Mouse (Mus musculus): ENCODE data around the gene H13. TPM values are rescaled to one million over a fixed set of nuclear protein-coding genes. Genes with fewer than 3 reads are reported as not detected.
A peak's percentile ranks its signal among the peaks of the same experiment; 100 is the strongest.

The H13 gene
- polyA plus RNA-seq, 1 experiment from 2014 or later: 81.7 TPM

DNA sequence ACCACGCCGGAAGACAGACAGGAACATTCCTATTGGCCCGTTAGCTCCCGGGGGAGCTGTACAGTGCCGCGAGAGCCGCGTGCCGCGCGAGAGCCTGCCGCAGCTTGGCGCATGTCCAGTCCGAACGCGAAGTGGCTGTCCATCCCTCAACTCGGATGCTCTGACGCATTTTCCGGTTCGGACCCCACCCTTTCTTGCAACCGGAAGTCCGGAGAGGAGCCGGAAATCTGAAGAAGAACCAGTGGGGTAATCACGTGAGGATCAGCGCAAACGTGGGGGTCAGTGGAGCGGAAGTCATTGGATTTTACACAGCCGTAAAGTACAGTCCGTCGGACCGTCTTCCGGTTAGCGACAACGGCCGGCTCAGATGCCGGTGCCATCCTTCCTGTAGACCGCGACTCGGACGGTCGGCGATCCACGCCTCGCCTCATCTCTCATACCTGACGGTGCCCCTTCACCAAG lies 17.6 kb downstream of the H13 start, which contains the start of gene Mcts2:
Mcts2 (plus strand) TSS at position 230 of the 462 bp plus-strand sequence.
- WGBS: 59% methylated on average over 45 of the region's 45 CpGs
- ATAC-seq (replicated peaks; ENCODE audit: extremely low read depth, insufficient read depth, low FRiP score): peak; percentile 93
- H3K27ac ChIP-seq (ENCODE audit: low read length): peak within 1 kb of the TSS; percentile 58
- H3K9me3 ChIP-seq (replicated peaks; ENCODE audit: control insufficient read depth, low read length): peaks cover 3% of the 10 kb centered on the region; the same call in 1 of the 2 replicates
- peak within 1 kb of the TSS; percentile 62 for H3K4me3 ChIP-seq (ENCODE audit: low read length)
- H3K36me3 ChIP-seq (ENCODE audit: control insufficient read depth, insufficient read depth): peaks cover 60% of the 10 kb centered on the region
- H3K4me1 ChIP-seq (ENCODE audit: control insufficient read depth, insufficient read depth, low read length): 0 out of 2 replicates have a peak, but pooled peaks cover 6% of the 10 kb centered on the region
- no peaks in the 10 kb centered on the region for H3K27me3 ChIP-seq (ENCODE audit: control insufficient read depth, insufficient read depth, low read length)
- peak within 1 kb of the TSS; percentile 60 for H3K4me2 ChIP-seq (ENCODE audit: low read depth, low read length)
- H3K9ac ChIP-seq (ENCODE audit: low read length): peak within 1 kb of the TSS; percentile 61

DNA sequence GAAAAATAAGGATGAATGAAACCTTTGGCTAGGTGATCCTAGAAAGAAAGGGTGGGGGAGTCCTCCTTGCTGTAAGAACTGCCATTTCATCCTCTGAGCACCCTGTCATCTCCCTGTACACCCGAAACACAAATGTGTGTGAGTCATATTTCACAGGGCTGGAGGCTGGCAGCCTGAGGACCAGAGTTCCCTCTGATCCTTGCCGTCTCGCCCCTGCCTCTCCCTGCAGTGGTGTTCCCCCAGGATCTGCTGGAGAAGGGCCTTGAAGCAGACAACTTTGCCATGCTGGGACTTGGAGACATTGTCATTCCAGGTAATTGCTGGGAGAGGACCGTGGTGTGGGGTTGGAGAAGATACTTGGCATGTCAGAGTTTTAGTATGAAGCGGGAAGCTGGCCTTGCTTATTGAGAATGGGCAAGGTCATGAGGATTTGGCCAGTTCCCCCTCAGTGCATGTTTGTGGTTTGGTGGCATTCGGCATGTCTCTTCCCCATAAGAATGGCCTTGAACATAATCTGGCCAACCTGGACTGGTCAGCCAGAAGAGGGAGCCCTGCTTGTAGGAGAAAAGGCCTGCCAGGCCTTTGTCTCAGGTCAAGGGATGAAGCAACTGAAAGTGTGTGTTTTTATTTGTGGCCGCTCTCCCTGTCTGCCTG lies 22.4 kb downstream of the H13 start:
- Histone ChIP-seq H3K4me1 (ENCODE audit: control insufficient read depth, insufficient read depth, low read length) (peaks cover 13% of the 10 kb centered on the region), H3K9ac (ENCODE audit: low read length) (no peak overlapping the region), H3K9me3 (replicated peaks; ENCODE audit: control insufficient read depth, low read length) (0 out of 2 replicates have a peak, but pooled peaks cover 2% of the 10 kb centered on the region), H3K36me3 (ENCODE audit: control insufficient read depth, insufficient read depth) (peaks cover 25% of the 10 kb centered on the region), H3K4me3 (ENCODE audit: low read length) (no peak overlapping the region), H3K4me2 (ENCODE audit: low read depth, low read length) (no peak overlapping the region), H3K27ac (ENCODE audit: low read length) (no peak overlapping the region), H3K27me3 (ENCODE audit: control insufficient read depth, insufficient read depth, low read length) (no peaks in the 10 kb centered on the region)
- WGBS: 74% methylated on average over 7 of the region's 7 CpGs
- ATAC-seq (replicated peaks; ENCODE audit: extremely low read depth, insufficient read depth, low FRiP score): no peak

DNA sequence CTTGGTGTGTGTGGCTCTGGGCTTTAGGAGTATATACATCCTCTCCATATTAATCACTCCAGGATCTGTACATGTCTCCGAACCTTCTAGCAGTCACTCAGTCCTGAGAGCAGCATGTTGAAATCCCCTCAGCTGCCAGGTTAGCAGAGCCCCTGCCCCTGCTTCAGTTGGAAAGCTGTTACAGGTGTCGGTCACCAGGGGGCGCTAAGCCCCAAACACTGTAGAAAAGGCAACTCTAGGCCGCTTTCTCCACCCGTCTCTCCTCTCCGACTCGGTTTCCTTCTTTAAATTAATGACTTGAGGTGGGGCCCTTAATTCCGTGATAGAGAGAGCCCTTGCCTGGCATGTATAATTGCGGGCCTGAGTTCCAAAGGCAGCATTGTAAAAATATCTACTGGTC lies 24.0 kb downstream of the H13 start:
- no peak for ATAC-seq (replicated peaks; ENCODE audit: extremely low read depth, insufficient read depth, low FRiP score)
- peak overlapping the region; percentile 56 for H3K4me2 ChIP-seq (ENCODE audit: low read depth, low read length)
- H3K36me3 ChIP-seq (ENCODE audit: control insufficient read depth, insufficient read depth): peaks cover 23% of the 10 kb centered on the region
- peak overlapping the region; percentile 45 for H3K27ac ChIP-seq (ENCODE audit: low read length)
- WGBS: 13% methylated on average over 9 of the region's 9 CpGs
- peaks cover 13% of the 10 kb centered on the region for H3K4me1 ChIP-seq (ENCODE audit: control insufficient read depth, insufficient read depth, low read length)
- H3K4me3 ChIP-seq (ENCODE audit: low read length): peak overlapping the region; percentile 30
- H3K9ac ChIP-seq (ENCODE audit: low read length): peak overlapping the region; percentile 58
- no peaks in the 10 kb centered on the region for H3K27me3 ChIP-seq (ENCODE audit: control insufficient read depth, insufficient read depth, low read length)
- no peaks in the 10 kb centered on the region for H3K9me3 ChIP-seq (replicated peaks; ENCODE audit: control insufficient read depth, low read length)

DNA sequence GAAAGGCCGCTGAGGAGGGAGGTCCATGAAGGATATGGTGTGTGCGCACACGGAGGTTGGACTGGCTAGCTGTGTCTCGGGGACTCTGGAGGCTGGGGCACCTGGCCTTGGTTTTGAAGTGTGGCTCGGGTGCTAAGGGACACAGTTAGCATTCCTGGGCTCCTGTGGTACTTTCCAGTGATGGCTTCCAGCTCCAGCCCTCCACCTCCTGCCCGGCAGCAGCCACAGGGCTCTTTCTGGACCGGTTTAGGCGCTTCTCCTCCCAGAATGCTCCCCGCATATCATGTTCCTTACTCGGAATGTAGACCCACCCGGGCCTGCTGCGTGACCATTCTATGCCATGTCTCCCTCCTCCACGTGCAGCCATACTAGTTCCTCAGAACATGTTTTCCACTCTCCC lies 24.5 kb downstream of the H13 start:
- 90% methylated on average over 13 of the region's 13 CpGs for WGBS
- H3K27me3 ChIP-seq (ENCODE audit: control insufficient read depth, insufficient read depth, low read length): no peaks in the 10 kb centered on the region
- H3K9ac ChIP-seq (ENCODE audit: low read length): peak overlapping the region; percentile 58
- H3K4me3 ChIP-seq (ENCODE audit: low read length): peak overlapping the region; percentile 30; the same call in 1 of the 2 replicates
- H3K27ac ChIP-seq (ENCODE audit: low read length): peak overlapping the region; percentile 45
- peaks cover 21% of the 10 kb centered on the region for H3K36me3 ChIP-seq (ENCODE audit: control insufficient read depth, insufficient read depth)
- no peak for ATAC-seq (replicated peaks; ENCODE audit: extremely low read depth, insufficient read depth, low FRiP score)
- no peaks in the 10 kb centered on the region for H3K9me3 ChIP-seq (replicated peaks; ENCODE audit: control insufficient read depth, low read length)
- H3K4me1 ChIP-seq (ENCODE audit: control insufficient read depth, insufficient read depth, low read length): peaks cover 13% of the 10 kb centered on the region
- H3K4me2 ChIP-seq (ENCODE audit: low read depth, low read length): peak overlapping the region; percentile 56

DNA sequence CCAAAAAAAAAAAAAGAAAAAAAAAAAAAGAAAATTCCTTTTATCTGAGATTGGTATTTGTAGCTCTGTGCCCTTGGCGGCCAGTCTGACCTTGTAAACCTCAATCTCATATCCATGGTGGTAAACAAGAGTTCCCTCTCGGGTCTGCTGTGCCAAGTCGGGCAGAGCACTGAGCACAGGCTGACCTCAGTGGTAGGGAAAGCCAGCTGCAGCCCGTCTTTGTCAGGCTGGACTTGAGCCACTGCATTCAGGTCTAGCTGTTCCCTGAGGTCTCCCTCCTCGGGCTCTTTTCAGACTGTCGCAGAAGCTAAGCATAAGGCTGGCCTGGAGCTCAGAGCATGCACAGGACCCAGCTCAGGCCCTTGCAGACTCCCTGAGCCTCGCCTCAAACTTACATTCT lies 25.4 kb downstream of the H13 start:
- Histone ChIP-seq H3K36me3 (ENCODE audit: control insufficient read depth, insufficient read depth) (peaks cover 19% of the 10 kb centered on the region), H3K27me3 (ENCODE audit: control insufficient read depth, insufficient read depth, low read length) (no peaks in the 10 kb centered on the region), H3K9me3 (replicated peaks; ENCODE audit: control insufficient read depth, low read length) (no peaks in the 10 kb centered on the region), H3K4me3 (ENCODE audit: low read length) (no peak overlapping the region), H3K27ac (ENCODE audit: low read length) (peak overlapping the region; percentile 55), H3K4me2 (ENCODE audit: low read depth, low read length) (no peak overlapping the region), H3K9ac (ENCODE audit: low read length) (no peak overlapping the region; the same call in 1 of the 2 replicates), H3K4me1 (ENCODE audit: control insufficient read depth, insufficient read depth, low read length) (peaks cover 13% of the 10 kb centered on the region)
- ATAC-seq (replicated peaks; ENCODE audit: extremely low read depth, insufficient read depth, low FRiP score): no peak
- 47% methylated on average over 7 of the region's 7 CpGs for WGBS

DNA sequence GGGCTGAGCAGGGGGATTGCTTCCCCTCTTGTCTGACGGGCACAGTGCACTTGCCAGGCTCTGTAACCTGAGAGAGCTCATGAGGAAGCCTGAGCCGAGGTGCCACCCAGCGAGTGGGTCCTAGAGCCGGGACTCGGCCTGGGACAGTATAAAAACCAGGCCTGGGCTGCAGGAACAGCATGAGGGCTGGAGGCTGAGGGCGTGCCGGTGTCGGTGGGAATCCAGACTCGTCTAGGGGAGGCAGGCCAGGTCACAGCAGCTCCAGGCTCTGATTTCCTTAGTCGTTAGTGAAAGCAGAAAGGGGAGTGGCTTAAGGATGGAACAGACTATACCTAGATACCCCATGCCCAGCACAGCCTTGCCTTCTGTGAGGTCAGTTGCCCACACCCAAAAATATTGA lies 26.8 kb downstream of the H13 start:
- Histone ChIP-seq H3K4me3 (ENCODE audit: low read length) (no peak overlapping the region), H3K4me2 (ENCODE audit: low read depth, low read length) (no peak overlapping the region), H3K9ac (ENCODE audit: low read length) (peak overlapping the region; percentile 81; the same call in 1 of the 2 replicates), H3K27me3 (ENCODE audit: control insufficient read depth, insufficient read depth, low read length) (no peaks in the 10 kb centered on the region), H3K36me3 (ENCODE audit: control insufficient read depth, insufficient read depth) (peaks cover 24% of the 10 kb centered on the region), H3K27ac (ENCODE audit: low read length) (no peak overlapping the region), H3K9me3 (replicated peaks; ENCODE audit: control insufficient read depth, low read length) (no peaks in the 10 kb centered on the region; the same call in 1 of the 2 replicates), H3K4me1 (ENCODE audit: control insufficient read depth, insufficient read depth, low read length) (peaks cover 13% of the 10 kb centered on the region)
- 71% methylated on average over 10 of the region's 10 CpGs for WGBS
- ATAC-seq (replicated peaks; ENCODE audit: extremely low read depth, insufficient read depth, low FRiP score): no peak

DNA sequence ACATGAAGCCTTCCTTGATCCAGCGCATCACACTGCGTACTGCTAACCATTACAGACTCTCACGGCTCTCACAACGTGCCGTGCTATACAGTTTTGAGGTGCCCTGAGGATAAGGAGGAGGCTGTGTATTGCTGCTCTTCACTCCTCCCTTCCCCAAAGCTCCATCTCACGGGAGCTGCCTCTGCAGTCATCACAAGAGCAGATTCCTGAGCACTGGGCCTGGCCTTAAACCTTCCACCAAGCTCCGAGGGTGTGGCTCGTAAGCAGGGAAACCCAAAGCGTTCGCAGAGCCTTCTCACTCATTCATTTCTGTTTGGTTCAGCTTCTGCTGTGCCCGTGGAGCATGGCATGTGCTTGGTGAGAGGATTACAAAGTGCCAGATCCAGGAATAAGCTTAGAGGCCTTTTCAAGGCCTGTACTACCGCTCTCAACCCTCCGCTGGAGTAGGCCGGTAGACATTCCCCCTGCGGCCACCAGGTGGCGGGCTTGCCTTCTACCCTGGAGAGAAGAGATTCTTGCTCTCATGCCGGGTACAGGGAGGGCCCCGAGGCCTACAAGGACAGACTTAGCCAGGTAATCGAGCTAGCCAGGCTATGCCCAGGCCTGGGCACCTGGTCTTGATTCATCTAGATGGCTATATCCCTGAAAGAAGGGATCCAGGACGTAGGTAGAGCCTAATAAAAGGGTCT lies 27.4 kb downstream of the H13 start:
- Histone ChIP-seq H3K4me1 (ENCODE audit: control insufficient read depth, insufficient read depth, low read length) (peaks cover 13% of the 10 kb centered on the region), H3K36me3 (ENCODE audit: control insufficient read depth, insufficient read depth) (peaks cover 30% of the 10 kb centered on the region), H3K9me3 (replicated peaks; ENCODE audit: control insufficient read depth, low read length) (peaks cover 2% of the 10 kb centered on the region; the same call in 1 of the 2 replicates), H3K4me3 (ENCODE audit: low read length) (no peak overlapping the region), H3K27ac (ENCODE audit: low read length) (peak overlapping the region; percentile 63; the same call in 1 of the 2 replicates), H3K4me2 (ENCODE audit: low read depth, low read length) (no peak overlapping the region), H3K27me3 (ENCODE audit: control insufficient read depth, insufficient read depth, low read length) (no peaks in the 10 kb centered on the region), H3K9ac (ENCODE audit: low read length) (peak overlapping the region; percentile 81)
- whole genome bisulfite sequencing: 42% methylated on average over 20 of the region's 20 CpGs
- peak; percentile 65 for ATAC-seq (replicated peaks; ENCODE audit: extremely low read depth, insufficient read depth, low FRiP score)

DNA sequence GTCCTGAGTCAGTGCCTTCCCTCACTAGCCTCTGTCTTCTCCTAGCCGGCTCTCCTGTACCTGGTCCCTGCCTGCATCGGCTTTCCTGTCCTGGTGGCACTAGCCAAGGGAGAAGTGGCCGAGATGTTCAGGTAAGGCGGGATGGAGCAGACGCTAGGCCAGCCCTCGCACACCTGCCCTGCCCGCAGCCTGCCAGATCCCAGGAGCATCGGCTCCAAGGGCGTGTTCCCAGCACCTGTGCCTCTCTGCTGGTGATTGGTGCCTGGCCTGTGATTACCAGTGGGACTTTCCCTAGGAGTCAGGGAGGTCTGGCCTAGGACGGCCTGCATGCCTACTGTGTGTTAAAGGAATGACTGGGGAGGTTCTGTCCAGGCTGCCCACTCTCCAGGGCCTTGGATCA lies 30.9 kb downstream of the H13 start:
- no peaks in the 10 kb centered on the region for H3K27me3 ChIP-seq (ENCODE audit: control insufficient read depth, insufficient read depth, low read length)
- H3K4me1 ChIP-seq (ENCODE audit: control insufficient read depth, insufficient read depth, low read length): peaks cover 6% of the 10 kb centered on the region
- WGBS: 92% methylated on average over 10 of the region's 10 CpGs
- H3K4me3 ChIP-seq (ENCODE audit: low read length): no peak overlapping the region
- H3K9ac ChIP-seq (ENCODE audit: low read length): no peak overlapping the region
- peaks cover 60% of the 10 kb centered on the region for H3K36me3 ChIP-seq (ENCODE audit: control insufficient read depth, insufficient read depth)
- no peak for ATAC-seq (replicated peaks; ENCODE audit: extremely low read depth, insufficient read depth, low FRiP score)
- peaks cover 2% of the 10 kb centered on the region; the same call in 1 of the 2 replicates for H3K9me3 ChIP-seq (replicated peaks; ENCODE audit: control insufficient read depth, low read length)
- no peak overlapping the region for H3K27ac ChIP-seq (ENCODE audit: low read length)
- H3K4me2 ChIP-seq (ENCODE audit: low read depth, low read length): no peak overlapping the region

DNA sequence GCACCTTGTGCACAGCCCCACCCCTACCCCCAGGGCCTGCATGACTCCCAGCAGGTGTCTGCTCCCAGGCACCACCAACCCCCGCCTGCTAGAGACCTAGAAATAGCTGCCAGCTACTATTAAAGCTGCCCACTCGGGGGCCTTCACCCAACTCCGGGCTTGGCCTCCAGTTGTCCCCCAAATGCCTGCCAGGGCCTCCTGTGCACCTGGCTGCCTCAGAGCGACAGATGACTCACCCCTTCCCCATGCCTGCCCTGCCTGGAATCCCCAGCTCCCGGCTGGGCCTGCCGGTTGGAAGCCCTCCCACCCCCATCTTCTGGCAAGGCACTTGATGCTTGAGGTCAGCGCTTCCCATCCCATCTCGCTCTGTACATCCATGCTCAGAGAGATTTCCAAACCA lies 31.5 kb downstream of the H13 start:
- WGBS: 83% methylated on average over 8 of the region's 8 CpGs
- H3K36me3 ChIP-seq (ENCODE audit: control insufficient read depth, insufficient read depth): peaks cover 64% of the 10 kb centered on the region

More for the DNA sequence above, 31.5 kb downstream of the H13 start:
- Histone ChIP-seq H3K9ac (ENCODE audit: low read length) (no peak overlapping the region), H3K9me3 (replicated peaks; ENCODE audit: control insufficient read depth, low read length) (peaks cover 2% of the 10 kb centered on the region; the same call in 1 of the 2 replicates), H3K27me3 (ENCODE audit: control insufficient read depth, insufficient read depth, low read length) (no peaks in the 10 kb centered on the region), H3K4me1 (ENCODE audit: control insufficient read depth, insufficient read depth, low read length) (peaks cover 6% of the 10 kb centered on the region), H3K4me3 (ENCODE audit: low read length) (no peak overlapping the region), H3K4me2 (ENCODE audit: low read depth, low read length) (no peak overlapping the region), H3K27ac (ENCODE audit: low read length) (no peak overlapping the region)
- no peak for ATAC-seq (replicated peaks; ENCODE audit: extremely low read depth, insufficient read depth, low FRiP score)
